Mouse (Mus musculus): ENCODE results near the gene Arhgap15. TPM values are rescaled to one million over a fixed set of nuclear protein-coding genes. Genes with fewer than 3 reads are reported as not detected.
A peak's percentile ranks its signal among the peaks of the same experiment; 100 is the strongest.

Arhgap15 gene
- total RNA-seq, 2 experiments from 2014 or later = 0.41 to 0.77 TPM

GRCm38 (mm10) chr2:44356248-44356886, 607.7 kb downstream of the Arhgap15 start:
- DNase-seq = no peak

- no peak for DNase-seq
Measured at GRCm38 (mm10) chr2:44356887-44357251, 608.2 kb downstream of the Arhgap15 start.

DNA sequence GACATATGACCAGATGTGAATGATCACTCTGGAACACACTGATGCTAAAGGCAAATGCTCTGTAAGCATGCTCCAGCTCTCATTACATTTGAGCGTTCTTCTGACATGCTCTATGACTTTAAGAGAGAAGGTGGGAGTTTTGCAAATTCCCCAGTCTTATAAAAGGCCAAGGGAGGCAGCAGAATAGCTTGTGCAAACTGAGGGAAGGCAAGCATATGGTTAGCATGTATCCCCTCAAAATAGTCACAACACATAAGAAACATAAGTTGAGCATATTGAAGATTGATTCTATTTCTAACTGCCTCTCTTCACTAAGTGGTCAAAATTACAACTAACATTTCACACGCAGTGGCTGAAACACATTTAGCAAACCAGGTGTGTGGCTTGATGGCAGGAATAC, 631.6 kb downstream of the Arhgap15 start:
- no peak for DNase-seq

GRCm38 (mm10) chr2:44384541-44384940, 635.9 kb downstream of the Arhgap15 start:
- DNase-seq = no peak

DNA sequence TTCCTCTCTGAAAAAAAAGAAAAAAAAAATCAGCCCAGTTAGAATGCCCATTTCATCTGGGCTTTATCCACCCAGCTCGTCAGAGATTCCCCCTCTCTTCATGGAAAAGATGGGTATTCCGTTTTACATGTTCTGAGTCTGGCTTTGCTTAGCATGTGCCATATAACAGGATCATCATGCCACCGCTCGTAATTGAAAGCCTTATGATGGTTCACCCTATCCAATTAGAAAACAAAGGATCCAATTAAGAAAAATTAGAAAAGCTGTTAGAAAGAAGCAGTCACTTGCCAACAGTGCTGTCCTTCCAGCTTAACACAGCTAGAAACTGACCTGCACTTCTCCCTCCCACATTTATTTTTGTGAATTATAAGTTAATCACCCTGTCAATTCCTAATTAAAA, 640.9 kb downstream of the Arhgap15 start:
- DNase-seq = no peak

DNA sequence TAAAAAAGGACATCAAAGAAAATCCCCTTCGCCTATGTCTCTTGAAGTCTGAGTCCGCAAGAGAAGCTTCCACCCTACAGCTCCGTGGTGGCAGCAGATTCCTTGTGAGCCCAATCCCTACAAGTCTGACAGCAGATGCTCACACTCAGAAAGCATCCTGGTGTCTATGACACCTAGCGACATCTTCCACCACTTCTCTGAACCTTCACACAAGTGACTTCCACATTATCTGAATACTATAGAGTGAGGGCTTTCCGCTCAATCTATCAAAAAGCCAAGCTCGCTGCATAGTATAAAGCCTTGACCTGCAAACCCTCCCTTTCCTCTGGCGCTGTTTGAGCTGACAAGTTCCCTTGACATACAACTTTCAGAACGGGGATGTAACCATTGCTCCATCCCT, 645.2 kb downstream of the Arhgap15 start:
- no peak for DNase-seq

- DNase-seq = no peak
Measured at GRCm38 (mm10) chr2:44394956-44395501, 646.4 kb downstream of the Arhgap15 start.

GRCm38 (mm10) chr2:44395577-44395976, 647.0 kb downstream of the Arhgap15 start:
- DNase-seq = no peak

DNA sequence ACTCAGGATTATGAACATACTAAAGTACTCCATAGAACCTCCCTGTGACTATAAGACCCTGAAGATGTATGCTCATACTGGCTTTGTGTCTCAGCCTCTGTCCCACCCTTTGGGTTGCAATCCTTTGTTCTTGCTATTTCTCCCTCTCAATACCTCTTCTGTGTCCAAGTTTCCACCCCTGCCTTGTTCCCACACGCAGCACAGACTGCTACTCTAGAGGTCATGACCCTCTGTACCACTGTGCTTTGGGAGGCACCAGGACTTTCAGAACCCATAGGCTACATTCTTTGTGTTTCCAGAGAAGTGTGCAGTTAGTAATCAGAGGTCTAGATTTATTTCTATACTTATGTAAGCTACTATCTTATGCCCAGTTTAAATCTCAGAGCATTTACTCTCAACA, 648.6 kb downstream of the Arhgap15 start:
- no peak for DNase-seq

DNA sequence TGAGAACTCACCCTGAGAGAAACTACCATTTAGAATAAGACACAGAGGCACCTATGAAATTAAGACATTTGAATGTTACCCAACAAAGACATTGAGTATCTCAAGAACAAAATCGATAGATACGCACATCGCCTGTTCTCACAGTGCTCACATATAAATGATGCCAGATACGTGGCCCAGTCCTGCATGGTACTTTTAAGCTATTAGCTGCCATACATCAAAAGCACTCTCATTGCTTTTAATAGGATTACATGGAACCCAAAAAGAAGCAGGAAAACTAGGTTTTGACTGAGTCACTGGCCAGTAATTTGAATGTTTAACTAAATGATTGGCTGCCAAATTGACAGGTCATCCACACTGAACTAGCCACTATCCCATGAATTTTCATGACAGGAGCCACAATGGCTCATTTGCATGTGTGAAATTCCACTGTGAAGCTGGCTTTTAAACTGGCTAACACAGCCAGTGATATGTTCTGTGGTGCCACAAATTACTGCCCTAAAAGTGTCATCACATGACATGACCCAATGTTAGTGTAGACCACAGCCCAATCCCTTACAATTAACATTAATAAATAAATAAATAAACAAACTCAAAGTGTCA, 649.2 kb downstream of the Arhgap15 start:
- no peak for DNase-seq

DNA sequence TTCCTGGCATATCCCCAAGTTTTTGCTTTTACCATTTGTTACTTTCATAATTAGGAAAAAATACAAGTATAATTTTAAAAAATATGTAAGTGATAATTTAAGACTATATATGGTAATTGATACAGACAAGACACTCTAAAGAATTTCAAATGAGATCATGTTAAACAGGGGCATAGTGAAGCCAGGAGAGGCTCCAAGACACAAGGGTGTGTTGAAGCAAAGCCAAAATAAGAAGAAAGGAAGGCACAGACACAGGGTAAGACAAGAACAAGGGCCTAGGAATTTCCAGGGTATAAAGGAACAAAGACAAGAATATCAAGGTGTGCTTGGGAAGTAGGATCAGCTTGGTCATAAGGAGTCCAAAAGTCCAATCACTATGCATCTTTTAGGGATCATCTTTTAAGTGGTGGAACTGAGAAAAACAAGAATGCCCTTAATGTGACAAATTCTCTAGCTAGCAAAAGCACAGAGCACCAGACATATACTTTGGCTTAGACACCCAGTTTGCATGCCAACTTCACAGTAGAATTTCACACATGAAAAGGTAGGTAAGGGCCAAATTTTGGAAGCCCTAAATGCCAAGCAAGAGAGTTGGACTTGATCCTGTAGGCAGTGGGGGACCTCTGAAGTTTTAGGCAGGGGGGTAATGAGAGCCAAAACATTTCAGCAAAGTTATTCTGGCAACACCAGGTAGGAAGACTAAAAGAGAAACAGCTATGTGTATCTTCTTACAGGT, 650.7 kb downstream of the Arhgap15 start:
- no peak for DNase-seq

DNA sequence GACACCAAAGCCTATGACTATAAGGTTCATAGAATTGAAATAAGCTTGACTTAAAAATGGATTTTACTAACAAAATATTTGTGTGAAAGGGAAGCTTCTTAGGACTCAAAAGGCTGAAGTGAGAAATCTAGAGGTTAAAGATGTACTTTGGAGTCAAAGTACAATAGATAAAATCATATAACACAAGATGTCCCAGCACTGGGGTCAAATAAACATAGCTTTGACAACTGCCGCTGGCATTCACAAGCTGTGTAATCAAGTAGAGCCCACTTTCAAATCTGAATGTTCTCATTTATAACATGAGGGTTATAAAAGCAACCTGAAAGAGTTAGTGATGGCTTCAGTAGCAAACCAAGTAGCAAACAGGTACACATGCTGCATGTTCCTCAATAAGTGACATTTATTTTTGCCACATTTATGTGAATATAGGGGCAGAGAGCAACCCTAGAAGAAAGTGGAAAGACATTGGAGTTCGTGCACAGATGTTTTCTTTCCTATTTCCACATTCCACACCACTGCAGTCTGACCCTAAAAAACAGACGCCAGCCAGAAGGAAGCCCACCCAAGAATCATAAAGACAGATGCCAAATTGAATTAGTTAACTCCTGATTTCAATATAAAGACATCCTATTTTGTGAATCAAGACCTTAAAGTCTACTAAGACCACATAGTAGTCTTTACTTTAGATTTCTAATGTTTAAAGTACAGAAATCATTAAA, 653.2 kb downstream of the Arhgap15 start:
- DNase-seq = no peak

DNA sequence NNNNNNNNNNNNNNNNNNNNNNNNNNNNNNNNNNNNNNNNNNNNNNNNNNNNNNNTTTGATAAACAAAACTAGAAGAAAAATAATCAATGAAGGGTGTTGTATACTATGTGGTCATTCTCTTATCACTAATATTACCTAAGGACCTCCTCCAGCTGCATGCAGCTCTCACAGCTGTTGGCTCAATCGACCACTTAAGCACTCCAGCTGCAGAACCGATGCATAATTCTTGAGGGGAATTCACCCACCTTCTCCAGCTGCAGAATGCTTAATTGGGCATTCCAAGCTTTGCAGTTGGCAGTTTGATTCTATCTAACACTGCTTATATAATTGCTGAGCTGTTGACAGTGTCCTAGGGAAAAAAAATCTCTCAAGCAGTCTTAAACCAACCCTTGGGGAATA, 663.0 kb downstream of the Arhgap15 start:
- no peak for DNase-seq

DNA sequence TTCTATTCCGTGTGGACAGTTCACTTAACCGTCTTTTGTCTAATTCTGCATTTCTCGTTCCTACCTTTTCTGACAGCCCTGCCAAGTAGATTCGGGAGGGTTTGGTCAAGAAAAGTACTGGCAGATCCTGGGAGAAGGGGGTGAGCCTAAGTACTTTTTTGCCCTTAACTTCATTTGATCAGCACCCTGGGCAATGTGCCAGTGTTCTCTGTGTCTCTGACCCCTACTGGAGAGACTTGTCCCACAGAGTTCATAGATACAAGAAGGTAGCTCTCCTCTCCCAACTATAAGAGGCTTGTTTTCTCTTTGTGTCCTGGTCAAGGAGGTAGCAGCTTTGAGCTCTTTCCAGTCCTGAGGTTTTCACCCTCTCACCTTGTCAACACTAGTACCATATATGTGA, 667.7 kb downstream of the Arhgap15 start:
- peak; percentile 7 for DNase-seq

DNA sequence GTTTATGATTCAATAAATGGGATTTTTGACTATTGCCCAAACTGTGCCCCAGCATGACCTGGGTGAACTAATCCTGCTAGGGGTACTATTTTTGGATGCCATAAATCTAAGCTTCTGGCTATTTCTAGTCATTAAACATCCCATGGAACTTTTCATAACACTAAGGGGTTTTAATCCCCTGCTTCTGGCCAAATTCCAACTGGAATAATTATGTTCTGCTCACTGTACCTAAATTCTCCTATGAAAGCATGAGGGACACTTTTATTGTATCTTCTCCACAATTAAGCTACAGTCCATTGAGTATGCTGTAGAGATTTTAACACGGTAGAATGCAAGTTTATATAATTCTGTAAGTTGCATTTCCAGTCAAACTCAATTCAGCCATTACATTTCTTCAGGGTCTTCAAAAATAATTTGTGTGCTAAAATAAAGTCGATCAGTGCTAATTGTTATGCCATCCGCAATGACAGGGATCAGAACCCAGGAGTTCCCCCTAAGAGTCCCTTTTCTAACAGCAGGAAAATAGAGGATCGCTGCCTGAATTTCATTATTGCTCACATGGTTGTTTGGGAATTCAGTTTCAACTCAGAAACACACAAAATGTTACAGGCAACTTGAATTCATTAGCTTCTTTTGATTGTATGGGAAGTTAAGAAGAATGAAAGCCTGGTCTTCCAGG, 671.1 kb downstream of the Arhgap15 start:
- no peak for DNase-seq

- DNase-seq = no peak
Measured at GRCm38 (mm10) chr2:44430521-44430920, 681.9 kb downstream of the Arhgap15 start.

DNA sequence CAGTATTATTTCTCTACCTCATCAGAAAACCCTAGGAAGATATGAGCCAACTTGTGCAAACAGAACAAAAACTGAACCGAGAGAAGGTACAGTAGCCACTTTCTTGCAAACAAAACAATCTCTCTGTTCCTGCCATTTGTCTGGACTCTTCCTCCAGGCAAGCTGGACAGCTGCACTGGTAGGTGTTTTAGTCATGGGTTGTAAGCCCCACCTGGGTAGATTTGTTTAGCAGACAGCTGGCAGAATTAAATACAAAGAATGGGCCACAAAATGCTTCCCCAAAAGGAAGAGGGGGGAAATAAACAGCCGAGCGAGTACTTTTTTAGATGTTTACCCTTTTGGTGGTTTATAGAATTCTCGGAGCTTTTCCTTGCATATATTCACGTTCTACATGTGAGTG, 688.0 kb downstream of the Arhgap15 start:
- DNase-seq = no peak

GRCm38 (mm10) chr2:44437496-44438057, 689.0 kb downstream of the Arhgap15 start:
- no peak for DNase-seq

- DNase-seq = no peak
Measured at GRCm38 (mm10) chr2:44438070-44438469, 689.4 kb downstream of the Arhgap15 start.

- DNase-seq = no peak
Measured at GRCm38 (mm10) chr2:44444938-44445337, 696.3 kb downstream of the Arhgap15 start.
